Mouse (Mus musculus): Measurements from ENCODE around the gene Samd4b.

Samd4b gene

DNA sequence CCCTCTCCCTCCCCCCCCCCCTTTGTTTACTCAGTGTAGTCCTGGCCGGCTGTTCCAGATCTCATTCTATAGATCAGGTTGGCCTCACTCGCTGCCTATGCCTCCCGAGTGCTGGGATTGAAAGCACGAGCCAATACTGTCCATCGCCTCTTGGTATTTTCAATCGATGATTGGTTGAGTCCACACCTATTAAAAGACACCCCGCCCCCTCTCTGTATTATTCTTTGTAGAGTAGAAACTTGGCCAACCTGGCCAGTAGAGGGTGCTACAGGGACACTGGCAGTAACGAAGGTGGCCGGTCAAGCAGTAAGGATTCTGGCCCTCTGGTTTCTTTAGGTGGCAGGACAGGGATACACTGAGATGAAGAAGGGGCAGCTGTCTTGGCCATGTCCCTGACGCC lies 107.5 kb downstream of the Samd4b start:
- DNase-seq = peak; percentile 77

GRCm38 (mm10) chr7:28488030-28488491 lies 109.9 kb downstream of the Samd4b start:
- DNase-seq = peak; percentile 28

- DNase-seq = no peak
Measured at GRCm38 (mm10) chr7:28484192-28484591, 113.8 kb downstream of the Samd4b start.

GRCm38 (mm10) chr7:28482854-28483253 lies 115.1 kb downstream of the Samd4b start:
- DNase-seq = no peak

GRCm38 (mm10) chr7:28478854-28479253 lies 119.1 kb downstream of the Samd4b start:
- no peak for DNase-seq

DNA sequence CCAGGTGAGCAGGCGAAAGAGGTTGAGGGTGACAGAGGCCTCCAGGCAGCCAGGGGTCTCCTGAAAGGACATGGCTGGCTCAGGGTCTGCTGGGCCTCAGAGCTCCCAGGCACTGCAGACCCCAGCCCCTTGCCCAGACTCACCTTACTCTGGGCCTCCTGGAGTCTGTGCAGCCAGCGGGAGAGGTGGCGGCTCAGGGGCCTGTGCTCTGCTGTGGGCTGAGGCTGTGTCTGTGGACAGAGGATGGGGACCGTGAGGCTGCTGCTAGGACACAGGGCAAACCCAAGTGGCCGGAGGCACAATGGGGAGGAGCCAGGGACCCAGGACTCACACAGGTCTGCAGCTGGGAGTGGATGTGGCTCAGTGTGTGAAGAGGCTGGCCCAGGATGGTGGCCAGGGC lies 120.6 kb downstream of the Samd4b start:
- DNase-seq = no peak

- DNase-seq = no peak
Measured at GRCm38 (mm10) chr7:28476191-28476590, 121.8 kb downstream of the Samd4b start.

DNA sequence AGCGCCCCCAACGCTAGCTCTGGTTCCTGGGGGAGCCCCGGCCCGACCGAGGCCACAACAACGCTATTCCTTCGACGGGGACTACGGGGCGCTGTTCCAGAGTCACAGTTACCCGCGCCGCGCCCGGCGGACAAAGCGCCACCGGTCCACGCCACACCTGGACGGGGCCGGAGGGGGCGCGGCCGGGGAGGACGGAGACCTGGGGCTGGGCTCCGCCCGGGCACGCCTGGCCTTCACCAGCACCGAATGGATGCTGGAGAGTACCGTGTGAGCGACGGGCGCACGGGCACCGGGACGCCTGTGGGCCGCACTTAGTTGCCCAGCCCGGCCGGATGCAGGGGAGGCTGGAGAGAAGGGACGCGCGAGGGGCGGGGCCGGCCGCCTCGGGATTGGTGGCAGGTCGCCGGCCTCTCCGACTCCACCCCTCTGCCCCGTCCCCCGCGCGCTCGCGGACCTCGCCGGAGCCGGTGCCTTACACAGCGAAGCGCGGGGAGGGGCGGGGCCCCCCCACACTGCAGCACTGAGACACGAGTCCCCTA lies 130.7 kb downstream of the Samd4b start:
- DNase-seq = peak; percentile 70

GRCm38 (mm10) chr7:28466721-28467212 lies 131.2 kb downstream of the Samd4b start:
- no peak for DNase-seq

DNA sequence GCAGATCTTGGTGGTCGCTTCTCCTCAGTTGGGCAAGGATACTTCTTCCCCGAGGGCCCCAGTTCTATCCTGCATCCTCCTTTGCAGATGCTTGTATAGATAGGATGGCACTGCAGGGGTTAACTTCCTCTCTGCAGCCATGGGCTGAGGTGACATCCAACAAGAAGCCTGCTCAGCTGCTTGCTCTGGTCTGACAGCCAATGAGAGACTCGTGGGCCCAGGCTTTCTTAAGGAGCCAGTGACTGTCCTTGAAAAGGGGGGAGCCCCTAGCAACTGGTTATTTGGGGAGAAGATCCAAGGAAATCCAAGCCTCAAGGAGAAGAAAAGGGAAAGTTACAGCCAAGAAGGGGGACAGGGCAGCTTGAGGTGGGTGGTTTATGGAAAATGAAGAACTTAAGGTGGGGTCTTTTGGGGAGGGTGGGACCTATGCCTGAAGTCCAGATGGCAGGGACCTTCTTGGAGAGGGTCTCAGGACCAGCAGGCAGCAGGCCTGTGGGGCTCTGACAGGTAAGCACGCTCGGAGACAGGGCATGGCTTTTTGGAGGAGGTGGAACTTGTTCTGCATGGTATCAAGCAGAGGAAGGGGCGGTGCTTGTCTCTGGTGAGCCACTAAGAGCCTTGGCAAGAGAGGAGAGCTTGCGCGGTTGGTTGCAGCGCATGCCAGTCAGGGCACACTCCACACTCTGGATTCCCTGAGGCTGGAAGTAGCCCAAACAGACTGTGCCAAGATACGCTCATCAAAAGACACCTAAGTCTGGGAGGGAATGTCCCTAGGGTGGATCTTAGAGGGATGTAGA lies 133.3 kb downstream of the Samd4b start:
- DNase-seq = peak; percentile 62

GRCm38 (mm10) chr7:28462769-28463168 lies 135.2 kb downstream of the Samd4b start:
- no peak for DNase-seq

GRCm38 (mm10) chr7:28460361-28460760 lies 137.6 kb downstream of the Samd4b start:
- DNase-seq = no peak

DNA sequence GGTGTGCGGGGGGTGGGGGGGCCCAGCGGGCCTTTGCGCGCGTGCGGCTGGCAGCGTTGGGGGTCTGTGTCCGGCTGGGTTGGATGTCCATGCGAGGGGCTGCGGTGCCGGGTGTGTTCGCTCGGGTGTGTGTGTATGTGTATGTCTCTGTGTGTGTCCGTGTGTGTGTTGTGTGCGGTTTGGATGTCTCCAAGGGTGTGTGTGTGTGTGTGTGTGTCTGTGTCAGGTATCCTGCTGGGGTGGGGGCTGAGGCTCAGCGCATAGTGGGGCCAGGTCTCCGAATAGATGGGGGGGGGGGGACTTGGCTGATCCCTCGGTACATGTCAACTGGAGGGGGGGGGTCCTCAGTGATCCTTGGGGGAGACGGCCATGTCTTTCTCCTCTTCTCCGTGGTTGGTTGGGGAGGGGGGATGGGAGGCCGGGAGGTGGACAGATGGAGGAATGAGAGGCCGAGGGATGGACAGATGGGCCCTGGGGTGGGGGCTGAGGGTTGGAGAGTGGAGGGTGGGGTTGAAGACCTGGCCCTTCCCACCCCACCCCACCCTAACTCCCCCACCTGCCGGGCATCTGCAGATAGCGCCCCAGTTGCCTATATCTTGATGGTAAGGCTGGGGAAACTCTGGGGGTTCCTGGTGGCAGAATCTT lies 145.5 kb downstream of the Samd4b start:
- no peak for DNase-seq

DNA sequence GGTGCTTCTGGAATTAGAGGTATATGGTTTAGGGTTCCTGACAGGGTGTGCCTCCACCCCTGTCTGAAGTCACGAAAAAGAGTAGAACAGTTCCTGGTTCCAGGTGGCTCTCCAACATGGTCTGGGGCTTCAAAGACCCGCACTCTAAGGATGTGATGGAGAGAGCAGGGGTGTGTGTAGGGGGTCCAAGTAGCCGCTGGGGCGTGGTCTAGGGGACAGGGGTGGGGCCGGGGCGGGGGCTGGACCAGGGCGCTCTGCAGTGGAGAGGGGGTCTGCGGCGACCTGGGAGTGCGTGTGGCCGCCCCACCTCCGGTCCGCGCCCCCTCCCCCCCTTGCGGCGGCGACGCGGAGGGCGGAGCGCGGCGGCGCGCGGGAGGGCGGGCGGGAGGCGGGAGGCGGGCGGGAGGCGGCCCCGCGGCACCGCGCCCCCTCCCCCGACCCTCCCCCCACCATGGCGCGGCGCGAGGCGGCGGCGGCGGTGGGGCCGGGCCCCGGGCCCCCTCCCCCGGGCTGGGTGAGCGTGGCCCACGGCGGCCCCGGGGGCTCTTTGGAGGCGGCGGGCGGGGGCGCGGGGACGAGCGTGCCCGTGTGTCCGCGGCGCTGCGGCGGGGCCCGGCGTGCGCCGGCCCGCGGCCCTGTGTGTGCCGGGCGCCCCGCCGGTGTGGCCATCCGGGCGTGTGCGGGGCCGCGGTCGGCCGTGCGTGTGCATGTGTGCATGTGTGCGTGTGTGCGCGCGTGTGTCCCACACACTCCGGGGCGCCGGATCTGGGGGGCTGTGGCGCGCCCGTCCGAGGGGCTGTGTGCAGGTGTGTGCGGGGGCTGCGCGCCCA lies 146.2 kb downstream of the Samd4b start, which contains the start of gene Lrfn1:
Lrfn1 (plus strand) TSS at position 450 of the 830 bp plus-strand sequence.
- DNase-seq = no peak

DNA sequence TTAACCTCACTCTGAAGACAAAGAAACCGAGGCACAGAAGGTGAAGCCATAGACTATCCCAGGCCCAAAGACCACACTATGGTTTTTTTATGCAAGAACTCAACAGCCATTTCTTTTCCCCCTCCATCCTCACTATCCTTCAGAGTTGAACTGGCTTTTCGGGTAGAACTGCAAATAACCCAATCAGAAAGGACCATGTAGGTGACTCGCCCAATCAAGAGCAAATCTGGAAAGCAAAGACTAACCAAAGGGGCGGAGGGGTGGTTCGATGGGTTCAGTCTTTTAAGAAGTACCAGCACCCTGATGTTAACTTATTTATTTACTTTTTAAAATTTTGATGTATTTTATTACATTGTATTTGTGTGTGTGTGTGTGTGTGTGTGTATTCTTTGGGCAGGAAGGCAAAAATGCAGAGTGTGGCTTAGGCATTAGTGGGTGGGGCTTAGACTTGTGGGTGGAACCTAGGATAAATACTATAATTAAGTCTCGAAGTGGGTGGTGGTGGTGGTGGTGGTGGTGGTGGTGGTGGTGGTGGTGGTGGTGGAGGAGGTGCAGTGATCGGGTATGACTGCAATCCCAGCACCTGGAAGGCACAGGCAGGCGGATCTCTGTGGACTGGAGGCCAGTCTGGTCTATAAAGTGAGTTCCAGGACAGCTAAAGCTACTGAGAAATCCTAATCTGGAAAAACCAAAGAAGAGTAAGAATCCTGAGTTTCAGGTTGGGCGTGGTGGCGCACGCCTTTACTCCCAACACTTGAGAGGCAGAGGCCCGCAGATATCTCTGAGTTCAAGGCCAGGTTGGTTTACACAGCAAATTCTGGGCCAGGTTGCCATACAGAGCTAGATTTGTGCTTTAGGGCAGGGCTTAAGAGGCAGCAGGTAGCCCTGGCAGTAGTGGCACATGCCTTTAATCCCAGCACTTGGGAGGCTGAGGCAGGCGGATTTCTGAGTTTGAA lies 149.8 kb downstream of the Samd4b start:
- no peak for DNase-seq

- DNase-seq = no peak
Measured at GRCm38 (mm10) chr7:28447101-28447830, 150.7 kb downstream of the Samd4b start.

- peak; percentile 90 for DNase-seq
Measured at GRCm38 (mm10) chr7:28446446-28446845, 151.5 kb downstream of the Samd4b start.

DNA sequence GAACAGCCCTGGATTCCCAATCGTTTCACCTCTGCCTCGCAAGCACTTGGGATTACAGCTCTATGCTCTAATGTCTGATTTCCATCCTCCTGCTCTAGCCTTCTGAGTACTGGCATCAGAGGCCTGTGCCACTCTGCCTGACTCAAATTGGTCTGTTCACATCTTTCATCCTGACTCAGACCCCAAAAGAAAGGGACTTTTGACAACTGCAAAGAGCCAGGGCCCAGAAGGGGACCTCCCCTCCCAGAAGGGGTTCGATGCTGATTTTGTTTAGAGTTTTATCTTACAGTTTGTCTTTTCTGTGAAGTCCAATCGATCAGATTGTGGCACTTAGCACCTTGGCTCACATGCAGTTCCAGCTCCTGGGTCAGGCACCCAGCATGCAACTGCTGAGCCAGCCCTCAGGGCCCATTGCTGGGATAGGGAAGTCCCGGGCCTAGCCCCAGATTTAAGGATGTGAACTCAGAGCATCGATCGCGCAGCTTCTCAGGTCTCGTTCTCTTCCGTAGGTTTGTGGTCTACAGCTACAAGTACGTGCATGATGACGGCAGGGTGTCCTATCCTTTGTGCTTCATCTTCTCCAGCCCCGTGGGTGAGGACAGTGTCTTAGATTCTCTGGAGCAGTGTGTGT lies 153.5 kb downstream of the Samd4b start:
- no peak for DNase-seq

DNA sequence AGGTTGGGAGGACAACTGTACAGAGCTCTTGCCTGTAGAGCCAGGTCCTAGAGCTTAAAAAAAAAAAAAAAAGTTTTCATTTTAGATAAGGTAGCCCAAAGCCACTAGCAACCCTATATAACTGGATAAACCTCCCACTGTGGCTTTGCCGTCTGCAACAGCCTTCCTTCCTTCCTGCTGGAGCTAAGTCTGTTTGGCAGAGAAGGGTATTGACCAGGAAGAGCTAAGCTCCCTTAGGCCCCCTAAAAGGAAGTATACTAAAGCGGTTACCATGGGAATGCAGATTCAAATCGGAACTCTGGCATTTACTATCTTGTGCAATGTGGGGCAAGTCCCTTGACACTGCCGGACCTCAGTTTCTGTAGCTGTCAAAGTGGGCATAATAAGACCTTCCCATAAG lies 155.3 kb downstream of the Samd4b start:
- DNase-seq = no peak

- no peak for DNase-seq
Measured at GRCm38 (mm10) chr7:28441776-28442485, 156.0 kb downstream of the Samd4b start.
